Mouse (Mus musculus): ENCODE data around the gene Hdac1. TPM values are rescaled to one million over a fixed set of nuclear protein-coding genes. Genes with fewer than 3 reads are reported as not detected.

Hdac1 gene
- polyA plus RNA-seq, 1 experiment, result 201 TPM

DNA sequence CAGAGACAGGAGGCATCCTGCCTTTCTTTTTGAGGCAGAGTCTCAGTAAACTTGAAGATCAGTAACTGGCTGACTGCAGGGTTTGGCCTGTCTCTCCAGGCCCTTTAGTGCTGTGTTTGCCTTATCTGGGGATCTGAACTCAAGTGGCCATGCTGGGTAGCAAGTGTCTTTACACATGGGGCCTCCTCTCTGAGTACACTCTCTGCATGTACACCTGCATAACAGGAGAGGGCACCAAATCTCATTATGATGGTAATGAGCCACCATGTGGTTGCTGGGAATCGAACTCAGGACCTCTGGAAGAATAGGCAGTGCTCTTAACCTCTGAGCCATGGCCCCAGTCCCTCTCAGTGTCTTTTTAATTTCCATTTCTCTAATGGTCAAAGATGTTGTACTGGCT is 39.7 kb upstream of the Hdac1 start:
- no peak for DNase-seq
- WGBS, result 97% methylated on average over 1 of the region's 1 CpGs

DNA sequence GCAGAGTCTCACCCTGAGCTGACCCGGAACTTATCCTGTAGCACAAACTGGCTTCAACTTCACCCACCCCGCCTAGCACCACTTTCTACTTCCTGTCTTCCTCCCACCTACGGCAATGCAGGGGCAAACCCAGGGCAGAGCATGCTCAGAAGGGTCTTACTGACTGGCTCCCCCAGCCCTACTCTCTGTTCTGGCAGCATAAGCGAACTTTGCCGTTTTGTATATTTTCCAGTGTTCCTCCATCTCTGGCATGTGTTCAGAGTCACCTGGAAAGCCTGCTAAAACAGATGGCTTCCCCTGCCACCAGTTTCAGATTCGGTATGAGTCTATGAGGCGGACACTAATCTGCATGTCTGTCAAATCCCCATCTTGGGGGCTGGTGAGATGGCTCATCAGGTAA is 37.8 kb upstream of the Hdac1 start:
- Histone ChIP-seq H3K36me3 (ENCODE audit: control insufficient read depth, insufficient read depth, low read length) (no peaks in the 10 kb centered on the region), H3K4me3 (ENCODE audit: control insufficient read depth, insufficient read depth, low read length) (no peak overlapping the region), H3K4me1 (replicated peaks; ENCODE audit: control insufficient read depth, insufficient read depth, low read length) (peaks cover 42% of the 10 kb centered on the region), H3K27ac (ENCODE audit: control insufficient read depth, insufficient read depth, low read length) (peak overlapping the region; percentile 62), H3K27me3 (ENCODE audit: control insufficient read depth, insufficient read depth, low read length) (no peaks in the 10 kb centered on the region)
- 45% methylated on average over 7 of the region's 7 CpGs for WGBS
- TF ChIP-seq POLR2A (IDR thresholded peaks at IDR 0.05; ENCODE audit: control insufficient read depth, extremely low read depth, insufficient read depth, low read length, poor library complexity) (no peak), CTCF (IDR thresholded peaks at IDR 0.05; ENCODE audit: borderline replicate concordance, control insufficient read depth, extremely low read depth, insufficient read depth, low read length, poor library complexity) (no peak)
- DNase-seq, result peak; percentile 72

More for the DNA sequence above, 39.7 kb upstream of the Hdac1 start:
- H3K27me3 ChIP-seq (ENCODE audit: control insufficient read depth, insufficient read depth, low read length), result no peaks in the 10 kb centered on the region
- no peak overlapping the region for H3K4me3 ChIP-seq (ENCODE audit: control insufficient read depth, insufficient read depth, low read length)
- H3K27ac ChIP-seq (ENCODE audit: control insufficient read depth, insufficient read depth, low read length), result no peak overlapping the region
- no peak for TF ChIP-seq CTCF (IDR thresholded peaks at IDR 0.05; ENCODE audit: borderline replicate concordance, control insufficient read depth, extremely low read depth, insufficient read depth, low read length, poor library complexity)
- no peak for TF ChIP-seq POLR2A (IDR thresholded peaks at IDR 0.05; ENCODE audit: control insufficient read depth, extremely low read depth, insufficient read depth, low read length, poor library complexity)
- no peaks in the 10 kb centered on the region for H3K36me3 ChIP-seq (ENCODE audit: control insufficient read depth, insufficient read depth, low read length)
- H3K4me1 ChIP-seq (replicated peaks; ENCODE audit: control insufficient read depth, insufficient read depth, low read length), result peaks cover 29% of the 10 kb centered on the region

- TF ChIP-seq CTCF (IDR thresholded peaks at IDR 0.05; ENCODE audit: borderline replicate concordance, control insufficient read depth, extremely low read depth, insufficient read depth, low read length, poor library complexity) (no peak), POLR2A (IDR thresholded peaks at IDR 0.05; ENCODE audit: control insufficient read depth, extremely low read depth, insufficient read depth, low read length, poor library complexity) (no peak)
- no peak within 1 kb of the TSS for H3K27ac ChIP-seq (ENCODE audit: control insufficient read depth, insufficient read depth, low read length)
Observed at GRCm38 (mm10) chr4:129578466-129578865, 36.0 kb upstream of the Hdac1 start, which contains the start of gene Fam167b. TSS of gene Fam167b (minus strand) at chr4:129578549.

GRCm38 (mm10) chr4:129577688-129578087 is 35.2 kb upstream of the Hdac1 start:
- TF ChIP-seq POLR2A (IDR thresholded peaks at IDR 0.05; ENCODE audit: control insufficient read depth, extremely low read depth, insufficient read depth, low read length, poor library complexity) (no peak), CTCF (IDR thresholded peaks at IDR 0.05; ENCODE audit: borderline replicate concordance, control insufficient read depth, extremely low read depth, insufficient read depth, low read length, poor library complexity) (no peak)
- no peak overlapping the region for H3K4me3 ChIP-seq (ENCODE audit: control insufficient read depth, insufficient read depth, low read length)

More at GRCm38 (mm10) chr4:129578466-129578865, 36.0 kb upstream of the Hdac1 start, which contains the start of gene Fam167b:
- no peak for DNase-seq
- Histone ChIP-seq H3K4me3 (ENCODE audit: control insufficient read depth, insufficient read depth, low read length) (no peak within 1 kb of the TSS), H3K27me3 (ENCODE audit: control insufficient read depth, insufficient read depth, low read length) (no peaks in the 10 kb centered on the region), H3K4me1 (replicated peaks; ENCODE audit: control insufficient read depth, insufficient read depth, low read length) (peaks cover 45% of the 10 kb centered on the region), H3K36me3 (ENCODE audit: control insufficient read depth, insufficient read depth, low read length) (no peaks in the 10 kb centered on the region)
- WGBS, result 94% methylated on average over 5 of the region's 5 CpGs

DNA sequence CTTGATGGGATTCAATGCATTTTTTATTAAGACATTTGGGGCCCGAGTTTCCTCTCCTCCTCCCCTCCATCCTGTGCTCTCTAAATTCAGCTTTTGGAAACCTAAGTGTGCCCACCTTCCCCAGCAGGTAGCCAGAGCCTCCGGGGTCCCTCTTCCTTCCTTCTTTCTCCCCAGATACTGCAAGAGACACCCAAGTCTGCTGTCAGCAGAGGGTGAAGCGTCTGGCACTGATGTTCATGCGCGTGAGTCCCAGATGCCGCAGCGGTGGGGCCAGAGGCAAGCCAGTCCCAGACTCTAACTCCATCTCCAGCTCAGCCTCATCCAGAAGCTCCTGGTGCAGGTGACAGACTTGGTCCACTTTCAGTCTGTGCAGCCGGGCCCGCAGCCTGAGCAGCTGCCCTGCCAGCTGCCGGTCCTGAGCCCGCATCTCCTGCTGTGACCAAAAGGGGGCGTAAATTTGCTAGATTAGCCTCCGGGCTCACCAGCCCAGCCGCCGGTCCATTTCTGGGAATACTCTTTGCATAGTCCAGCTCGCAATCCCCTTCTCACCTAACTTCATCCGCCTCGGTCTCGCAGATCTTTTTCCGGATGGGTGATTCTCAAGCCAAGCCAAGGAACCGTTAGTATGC is 34.5 kb upstream of the Hdac1 start:
- H3K4me1 ChIP-seq (replicated peaks; ENCODE audit: control insufficient read depth, insufficient read depth, low read length), result peaks cover 56% of the 10 kb centered on the region
- peak; percentile 85 for DNase-seq
- peak overlapping the region; percentile 49 for H3K4me3 ChIP-seq (ENCODE audit: control insufficient read depth, insufficient read depth, low read length)
- TF ChIP-seq POLR2A (IDR thresholded peaks at IDR 0.05; ENCODE audit: control insufficient read depth, extremely low read depth, insufficient read depth, low read length, poor library complexity), result 0 out of 2 replicates have a peak, but pooled peaks have one; percentile 33
- peak; percentile 85 for TF ChIP-seq CTCF (IDR thresholded peaks at IDR 0.05; ENCODE audit: borderline replicate concordance, control insufficient read depth, extremely low read depth, insufficient read depth, low read length, poor library complexity)
- H3K27me3 ChIP-seq (ENCODE audit: control insufficient read depth, insufficient read depth, low read length), result no peaks in the 10 kb centered on the region
- 29% methylated on average over 21 of the region's 21 CpGs for WGBS
- H3K36me3 ChIP-seq (ENCODE audit: control insufficient read depth, insufficient read depth, low read length), result no peaks in the 10 kb centered on the region
- H3K27ac ChIP-seq (ENCODE audit: control insufficient read depth, insufficient read depth, low read length), result peak overlapping the region; percentile 93

More at GRCm38 (mm10) chr4:129577688-129578087, 35.2 kb upstream of the Hdac1 start:
- DNase-seq, result no peak
- H3K27ac ChIP-seq (ENCODE audit: control insufficient read depth, insufficient read depth, low read length), result no peak overlapping the region
- H3K4me1 ChIP-seq (replicated peaks; ENCODE audit: control insufficient read depth, insufficient read depth, low read length), result peaks cover 52% of the 10 kb centered on the region
- no peaks in the 10 kb centered on the region for H3K36me3 ChIP-seq (ENCODE audit: control insufficient read depth, insufficient read depth, low read length)
- no peaks in the 10 kb centered on the region for H3K27me3 ChIP-seq (ENCODE audit: control insufficient read depth, insufficient read depth, low read length)
- WGBS, result 91% methylated on average over 7 of the region's 7 CpGs

- DNase-seq, result peak; percentile 93
- peak overlapping the region; percentile 48 for H3K4me3 ChIP-seq (ENCODE audit: control insufficient read depth, insufficient read depth, low read length)
- no peaks in the 10 kb centered on the region for H3K27me3 ChIP-seq (ENCODE audit: control insufficient read depth, insufficient read depth, low read length)
- no peaks in the 10 kb centered on the region for H3K36me3 ChIP-seq (ENCODE audit: control insufficient read depth, insufficient read depth, low read length)
- TF ChIP-seq CTCF (IDR thresholded peaks at IDR 0.05; ENCODE audit: borderline replicate concordance, control insufficient read depth, extremely low read depth, insufficient read depth, low read length, poor library complexity) (no peak), POLR2A (IDR thresholded peaks at IDR 0.05; ENCODE audit: control insufficient read depth, extremely low read depth, insufficient read depth, low read length, poor library complexity) (peak; percentile 45; the same call in 1 of the 2 replicates)
- 3% methylated on average over 7 of the region's 8 CpGs for WGBS
- peak overlapping the region; percentile 98 for H3K27ac ChIP-seq (ENCODE audit: control insufficient read depth, insufficient read depth, low read length)
- peaks cover 64% of the 10 kb centered on the region for H3K4me1 ChIP-seq (replicated peaks; ENCODE audit: control insufficient read depth, insufficient read depth, low read length)
Observed at GRCm38 (mm10) chr4:129575171-129575844, 32.8 kb upstream of the Hdac1 start.
